Mouse (Mus musculus) liver, embryonic 14.5 days (tissue): ENCODE measurements at regions not wholly inside any gene's neighbourhood (a gene's known extent, or its start where the extent isn't known, plus 50 kb on each side); places are given as distances from the start of the nearest gene placed in this dataset.

Experiments used
- ATAC-seq: fragments of 200-750 bp; cut with Nextera tagmentation; 2 replicates; pipeline ENCODE4 v1.8.0; 2017; ENCODE audit warnings: moderate number of reproducible peaks, mild to moderate bottlenecking, moderate library complexity; ENCODE audit not compliant: insufficient read depth
- DNase-seq, 3 experiments: peaks; one replicate each; pipeline ENCODE4 v3.0.0-alpha.2; 2012 to 2013; ENCODE audit warnings: low read depth in 3 of 3, low spot score in 3 of 3
- H3K27ac ChIP-seq: fragments of 300-500 bp; sonication (generic); 2 replicates; pipeline ENCODE4 v1.5.1; 2014; ENCODE audit warnings: moderate library complexity, mild to moderate bottlenecking, control low read depth, inconsistent platforms
- H3K27me3 ChIP-seq: fragments of 300-500 bp; sonication (generic); 2 replicates; pipeline ENCODE4 v1.6.1; 2014; ENCODE audit warnings: mild to moderate bottlenecking, low read length, moderate library complexity; ENCODE audit not compliant: control insufficient read depth, insufficient read depth
- H3K36me3 ChIP-seq: fragments of 300-500 bp; sonication (generic); replicated peaks from 2 replicates; pipeline ENCODE4 v1.6.1; 2014; ENCODE audit warnings: low read depth; ENCODE audit not compliant: control insufficient read depth, insufficient read depth
- H3K4me1 ChIP-seq, 2 experiments: fragments of 200-500 bp in 1 of 2; fragments of 300-500 bp in 1 of 2; sonication (generic) in 1 of 2; replicated peaks; 2 replicates each; pipeline ENCODE4 v1.6.1; 2012 to 2014; ENCODE audit warnings: antibody characterized with exemption in 1 of 2, inconsistent platforms in 1 of 2, low read length in 1 of 2; ENCODE audit not compliant: control insufficient read depth in 2 of 2, insufficient read depth in 2 of 2
- H3K4me2 ChIP-seq: fragments of 300-500 bp; sonication (generic); 2 replicates; pipeline ENCODE4 v1.6.1; 2014; ENCODE audit warnings: low read depth, mild to moderate bottlenecking, control low read depth, moderate library complexity
- H3K4me3 ChIP-seq, 2 experiments: fragments of 200-500 bp in 1 of 2; fragments of 300-500 bp in 1 of 2; sonication (generic) in 1 of 2; 2 replicates each; pipeline ENCODE4 v1.5.1; 2012 to 2014; ENCODE audit warnings: low read depth in 2 of 2, low read length in 2 of 2, mild to moderate bottlenecking in 2 of 2, control low read depth in 1 of 2, inconsistent platforms in 1 of 2, moderate library complexity in 1 of 2; ENCODE audit not compliant: insufficient read depth in 1 of 2
- H3K9ac ChIP-seq: fragments of 300-500 bp; sonication (generic); replicated peaks from 2 replicates; pipeline ENCODE4 v1.6.1; 2014; ENCODE audit warnings: mild to moderate bottlenecking, control low read depth, moderate library complexity
- H3K9me3 ChIP-seq: fragments of 300-500 bp; sonication (generic); 2 replicates; pipeline ENCODE4 v1.6.1; 2016; ENCODE audit warnings: low read length, mixed read lengths; ENCODE audit not compliant: control insufficient read depth
- CTCF ChIP-seq: IDR thresholded peaks from 2 replicates; pipeline ENCODE4 v1.5.1; 2016; ENCODE audit warnings: antibody characterized with exemption, low read depth, control low read depth
- EP300 ChIP-seq: IDR thresholded peaks from 2 replicates; pipeline ENCODE4 v1.6.1; 2016; ENCODE audit warnings: antibody characterized with exemption, low read depth
- WGBS: fragments of 180-500 bp; shearing (Covaris S2); extraction: QIAGEN DNeasy Blood & Tissue Kit; methylation state at CpG from one replicate; pipeline ENCODE4 v1.1.7; 2014; ENCODE audit not compliant: insufficient replicate concordance; 5-methylcytosine and 5-hydroxymethylcytosine counted together

DNA sequence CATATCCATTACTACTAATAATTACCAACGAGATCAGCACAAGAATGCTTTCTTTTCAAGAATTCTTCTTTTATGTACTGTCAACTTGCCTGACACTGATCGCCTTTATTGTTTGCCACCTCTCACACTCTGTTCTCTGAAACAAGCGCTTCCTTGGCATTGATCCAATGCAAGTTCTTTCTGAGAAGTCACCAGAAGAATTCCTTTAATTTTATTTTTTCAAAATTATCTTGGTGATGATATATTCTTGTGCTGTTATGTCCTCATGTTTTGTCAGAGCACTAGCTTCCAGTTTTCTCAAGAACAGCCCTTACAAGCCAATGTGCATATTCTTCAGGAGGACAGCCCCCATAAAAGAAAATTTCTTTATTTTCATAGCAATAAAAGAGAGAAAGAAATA, 654.9 kb upstream of the Alcam start:
- no peaks in the 10 kb centered on the region for H3K4me1 ChIP-seq
- ATAC-seq (no peak), DNase-seq (no peak)
- TF ChIP-seq EP300 (no peak), CTCF (no peak)
- H3K9ac ChIP-seq: no peak overlapping the region
- no peaks in the 10 kb centered on the region for H3K36me3 ChIP-seq
- no peaks in the 10 kb centered on the region for H3K9me3 ChIP-seq
- H3K4me2 ChIP-seq: no peak overlapping the region
- H3K4me3 ChIP-seq: no peak overlapping the region
- WGBS: 62% methylated on average over 3 of the region's 3 CpGs
- no peak overlapping the region for H3K27ac ChIP-seq
- H3K27me3 ChIP-seq: no peaks in the 10 kb centered on the region

- no peaks in the 10 kb centered on the region for H3K4me1 ChIP-seq
- H3K4me3 ChIP-seq: no peak overlapping the region
- ATAC-seq (no peak), DNase-seq (no peak)
- H3K4me2 ChIP-seq: no peak overlapping the region
- no peaks in the 10 kb centered on the region for H3K9me3 ChIP-seq
- TF ChIP-seq EP300 (no peak), CTCF (no peak)
- no peak overlapping the region for H3K27ac ChIP-seq
- H3K27me3 ChIP-seq: no peaks in the 10 kb centered on the region
- H3K36me3 ChIP-seq: no peaks in the 10 kb centered on the region
- H3K9ac ChIP-seq: no peak overlapping the region
- 46% methylated on average over 2 of the region's 2 CpGs for whole genome bisulfite sequencing
These were observed 641.6 kb upstream of the Alcam start for GRCm38 (mm10) chr16:53095396-53095929.

GRCm38 (mm10) chr16:53073856-53074568, 620.1 kb upstream of the Alcam start:
- H3K27ac ChIP-seq: no peak overlapping the region
- H3K4me3 ChIP-seq: no peak overlapping the region
- no peak overlapping the region for H3K9ac ChIP-seq
- H3K36me3 ChIP-seq: no peaks in the 10 kb centered on the region
- no peak overlapping the region for H3K4me2 ChIP-seq
- H3K9me3 ChIP-seq: no peaks in the 10 kb centered on the region
- 58% methylated on average over 6 of the region's 6 CpGs for WGBS
- no peaks in the 10 kb centered on the region for H3K27me3 ChIP-seq
- TF ChIP-seq CTCF: no peak
- no peak for TF ChIP-seq EP300
- no peaks in the 10 kb centered on the region for H3K4me1 ChIP-seq
- ATAC-seq (no peak), DNase-seq (no peak)

DNA sequence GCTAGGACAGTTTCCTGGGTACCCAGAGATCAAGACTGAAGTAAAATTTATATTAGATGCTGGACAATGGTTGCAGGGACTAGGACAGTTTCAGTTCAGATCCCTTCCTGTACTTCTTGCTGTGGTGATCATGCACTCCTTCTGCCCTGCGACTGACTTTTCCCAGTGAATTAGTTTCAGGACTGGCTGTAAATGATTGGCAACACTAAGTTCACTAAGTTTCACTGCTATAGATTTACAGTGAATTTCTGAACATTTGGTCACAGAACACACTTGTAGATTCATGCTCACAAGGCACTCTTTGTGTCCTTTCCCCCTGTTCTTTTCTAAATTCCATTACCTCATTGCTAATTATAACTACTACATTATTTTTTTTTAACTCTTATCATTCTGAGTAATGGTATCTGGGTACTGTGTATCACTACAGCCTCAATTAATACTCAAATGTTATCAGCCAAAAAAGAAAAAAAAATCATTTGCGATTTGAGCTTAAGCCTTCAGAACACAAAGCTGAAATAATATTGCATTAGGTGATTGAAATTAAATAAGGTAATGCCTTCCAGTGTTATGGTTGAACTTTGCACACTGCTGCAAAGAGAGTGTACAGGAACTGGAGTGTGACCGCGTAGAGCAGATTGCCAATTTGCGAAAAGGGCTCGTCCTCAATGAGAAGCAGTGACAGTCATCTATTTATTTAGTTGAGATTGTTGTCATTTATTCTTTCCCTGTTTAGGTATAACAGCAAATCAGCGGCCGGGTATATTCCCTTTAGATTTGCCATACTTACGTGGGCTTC, 618.2 kb upstream of the Alcam start:
- TF ChIP-seq EP300: no peak
- no peak for TF ChIP-seq CTCF
- Histone ChIP-seq H3K9ac (no peak overlapping the region), H3K4me1 (no peaks in the 10 kb centered on the region), H3K36me3 (no peaks in the 10 kb centered on the region), H3K9me3 (no peaks in the 10 kb centered on the region), H3K27me3 (no peaks in the 10 kb centered on the region), H3K27ac (no peak overlapping the region), H3K4me2 (no peak overlapping the region), H3K4me3 (no peak overlapping the region)
- DNase-seq (no peak), ATAC-seq (no peak)
- 73% methylated on average over 9 of the region's 9 CpGs for WGBS

- DNase-seq (no peak), ATAC-seq (no peak)
- no peak overlapping the region for H3K27ac ChIP-seq
- no peaks in the 10 kb centered on the region for H3K36me3 ChIP-seq
- no peak overlapping the region for H3K4me3 ChIP-seq
- H3K4me2 ChIP-seq: no peak overlapping the region
- H3K4me1 ChIP-seq: no peaks in the 10 kb centered on the region
- no peaks in the 10 kb centered on the region for H3K9me3 ChIP-seq
- no peak overlapping the region for H3K9ac ChIP-seq
- no peaks in the 10 kb centered on the region for H3K27me3 ChIP-seq
- no peak for TF ChIP-seq EP300
- TF ChIP-seq CTCF: no peak
- WGBS: 54% methylated on average over 3 of the region's 3 CpGs
These were observed 610.3 kb upstream of the Alcam start for GRCm38 (mm10) chr16:53064151-53064550.
